Mouse (Mus musculus): Measurements from ENCODE around the gene Ezh1.

DNA sequence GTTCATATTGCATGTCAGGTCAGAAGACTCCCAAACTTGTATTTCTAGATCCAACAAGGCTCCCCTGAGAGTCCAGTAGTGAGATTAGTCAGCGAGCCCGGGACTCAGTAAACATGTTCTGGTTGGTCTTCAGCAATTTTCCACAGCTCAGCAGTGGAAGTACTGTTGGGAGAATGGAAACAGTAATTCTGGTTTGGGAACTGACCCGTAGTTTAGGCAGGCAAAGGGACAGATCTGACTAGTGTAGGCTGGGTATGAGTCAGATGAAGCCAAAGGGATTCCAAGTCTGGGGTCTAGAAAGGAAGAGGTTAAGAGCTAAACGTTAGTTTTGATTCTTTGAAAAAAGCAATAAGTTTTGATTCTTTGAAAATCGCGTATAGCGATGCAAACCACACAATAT is 26.7 kb upstream of the Ezh1 start:
- no peak for TF ChIP-seq GATA1 (IDR thresholded peaks at IDR 0.05; ENCODE audit: borderline replicate concordance, low read length)
- no peak for TF ChIP-seq FLI1 (IDR thresholded peaks at IDR 0.05; ENCODE audit: low read length)

Data from megakaryocyte, embryonic 14.5 days (primary cell).